Mouse (Mus musculus): Measurements from ENCODE around the gene Gramd1b. TPM values are rescaled to one million over a fixed set of nuclear protein-coding genes. Genes with fewer than 3 reads are reported as not detected.

The Gramd1b gene
- polyA plus RNA-seq, 1 experiment from 2014 or later, result 2.9 TPM

DNA sequence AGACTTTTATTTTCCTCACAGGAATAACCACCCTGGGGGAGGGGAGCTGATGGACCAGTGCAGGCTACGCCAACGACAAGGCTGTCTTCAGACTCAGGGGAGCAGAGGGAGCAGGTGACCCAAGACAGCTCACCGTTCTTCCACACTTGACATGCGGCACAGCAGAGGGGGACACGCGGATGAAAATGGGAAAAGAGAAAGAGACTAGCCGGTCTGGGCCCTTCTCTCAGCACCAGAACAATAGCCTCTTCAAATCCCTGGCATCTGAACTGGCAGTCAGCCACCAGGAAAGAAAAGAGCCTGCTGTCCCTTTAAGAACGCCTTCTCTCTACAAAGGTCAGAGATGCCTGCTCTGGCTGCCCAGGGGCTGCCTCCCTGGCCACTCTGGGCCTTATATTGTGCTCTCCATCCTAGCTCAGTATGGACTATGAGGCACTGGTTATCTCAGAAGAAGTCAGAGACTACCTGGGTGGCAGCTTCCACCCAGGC is 172.7 kb downstream of the Gramd1b start:
- H3K4me2 ChIP-seq (ENCODE audit: low read depth, low read length), result no peak overlapping the region
- H3K4me3 ChIP-seq (ENCODE audit: low read depth, low read length), result no peak overlapping the region
- no peaks in the 10 kb centered on the region for H3K36me3 ChIP-seq (replicated peaks; ENCODE audit: control insufficient read depth, insufficient read depth, low read depth, low read length)
- H3K27me3 ChIP-seq (ENCODE audit: control insufficient read depth, insufficient read depth, low read length), result no peaks in the 10 kb centered on the region
- H3K9ac ChIP-seq (replicated peaks; ENCODE audit: low read length), result no peak overlapping the region
- no peak overlapping the region for H3K27ac ChIP-seq (replicated peaks; ENCODE audit: low read depth, low read length)
- 48% methylated on average over 8 of the region's 8 CpGs for WGBS
- H3K4me1 ChIP-seq (ENCODE audit: control insufficient read depth, insufficient read depth, low read length), result no peaks in the 10 kb centered on the region
- DNase-seq (ENCODE audit: low spot score) (no peak), ATAC-seq (replicated peaks; ENCODE audit: insufficient number of reproducible peaks, low FRiP score, low TSS enrichment, low read depth) (0 out of 2 replicates have a peak, but pooled peaks have one; percentile 56)
- no peaks in the 10 kb centered on the region for H3K9me3 ChIP-seq (replicated peaks; ENCODE audit: control insufficient read depth, low read length)

DNA sequence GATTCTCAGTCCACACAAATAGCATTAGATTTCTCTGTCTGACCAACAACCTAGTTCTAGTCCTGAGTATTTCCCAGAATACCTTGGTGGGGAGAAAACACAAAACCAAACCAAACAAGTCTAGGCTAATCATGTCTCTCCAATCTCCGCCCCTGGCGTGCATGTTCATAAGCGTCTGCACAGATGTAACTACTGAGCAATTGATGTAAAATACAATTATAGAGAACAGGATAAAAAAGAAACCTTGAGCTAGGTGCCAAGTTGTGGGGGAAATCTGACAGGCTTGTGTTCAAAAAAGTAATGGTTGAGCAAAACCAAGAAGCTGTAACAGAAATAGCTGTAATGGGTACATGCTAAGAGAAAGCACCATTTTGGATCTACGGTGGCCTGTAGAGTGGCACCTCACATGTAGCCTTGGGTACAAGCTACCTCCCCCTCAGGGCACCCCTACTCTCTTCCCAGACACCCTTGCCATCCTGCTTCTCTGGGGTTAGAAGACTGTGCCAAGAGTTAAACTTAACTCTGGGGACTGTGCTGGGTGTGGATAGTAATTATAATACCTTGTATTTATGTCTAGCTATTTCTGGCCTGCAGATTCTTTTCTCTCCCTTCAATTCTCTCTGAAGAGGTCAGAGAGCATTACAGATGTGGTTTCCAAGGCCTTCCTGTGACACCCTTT is 174.3 kb downstream of the Gramd1b start:
- Histone ChIP-seq H3K27ac (replicated peaks; ENCODE audit: low read depth, low read length) (no peak overlapping the region), H3K36me3 (replicated peaks; ENCODE audit: control insufficient read depth, insufficient read depth, low read depth, low read length) (no peaks in the 10 kb centered on the region), H3K9ac (replicated peaks; ENCODE audit: low read length) (no peak overlapping the region), H3K4me3 (ENCODE audit: low read depth, low read length) (no peak overlapping the region), H3K4me1 (ENCODE audit: control insufficient read depth, insufficient read depth, low read length) (no peaks in the 10 kb centered on the region), H3K27me3 (ENCODE audit: control insufficient read depth, insufficient read depth, low read length) (no peaks in the 10 kb centered on the region), H3K4me2 (ENCODE audit: low read depth, low read length) (no peak overlapping the region), H3K9me3 (replicated peaks; ENCODE audit: control insufficient read depth, low read length) (no peaks in the 10 kb centered on the region)
- 96% methylated on average over 4 of the region's 4 CpGs for WGBS
- no peak for ATAC-seq (replicated peaks; ENCODE audit: insufficient number of reproducible peaks, low FRiP score, low TSS enrichment, low read depth)
- DNase-seq (ENCODE audit: low spot score), result no peak

DNA sequence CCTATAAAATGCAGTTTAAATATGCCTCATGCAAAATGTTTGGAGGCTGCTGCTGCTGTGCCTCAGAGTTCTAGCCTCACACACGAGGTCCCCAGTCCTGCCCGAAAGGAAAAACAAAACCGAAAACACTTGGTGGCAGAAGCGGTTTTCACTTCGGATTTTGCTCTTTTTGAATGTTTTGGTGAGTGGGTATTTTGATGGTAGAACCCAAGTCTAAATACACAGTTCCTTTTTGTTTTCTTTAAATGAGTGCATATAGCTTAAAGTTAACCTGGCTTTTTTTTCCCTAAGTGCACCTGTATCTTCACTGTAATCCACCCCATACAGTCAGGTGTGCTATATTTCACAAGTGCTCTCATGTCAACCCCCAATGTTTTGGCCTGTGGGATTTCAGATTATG is 174.8 kb downstream of the Gramd1b start:
- ATAC-seq (replicated peaks; ENCODE audit: insufficient number of reproducible peaks, low FRiP score, low TSS enrichment, low read depth) (no peak), DNase-seq (ENCODE audit: low spot score) (no peak)
- Histone ChIP-seq H3K4me3 (ENCODE audit: low read depth, low read length) (no peak overlapping the region), H3K4me2 (ENCODE audit: low read depth, low read length) (no peak overlapping the region), H3K9ac (replicated peaks; ENCODE audit: low read length) (no peak overlapping the region), H3K9me3 (replicated peaks; ENCODE audit: control insufficient read depth, low read length) (no peaks in the 10 kb centered on the region), H3K27me3 (ENCODE audit: control insufficient read depth, insufficient read depth, low read length) (no peaks in the 10 kb centered on the region), H3K36me3 (replicated peaks; ENCODE audit: control insufficient read depth, insufficient read depth, low read depth, low read length) (no peaks in the 10 kb centered on the region), H3K4me1 (ENCODE audit: control insufficient read depth, insufficient read depth, low read length) (no peaks in the 10 kb centered on the region), H3K27ac (replicated peaks; ENCODE audit: low read depth, low read length) (no peak overlapping the region)
- WGBS, result 88% methylated on average over 5 of the region's 5 CpGs

DNA sequence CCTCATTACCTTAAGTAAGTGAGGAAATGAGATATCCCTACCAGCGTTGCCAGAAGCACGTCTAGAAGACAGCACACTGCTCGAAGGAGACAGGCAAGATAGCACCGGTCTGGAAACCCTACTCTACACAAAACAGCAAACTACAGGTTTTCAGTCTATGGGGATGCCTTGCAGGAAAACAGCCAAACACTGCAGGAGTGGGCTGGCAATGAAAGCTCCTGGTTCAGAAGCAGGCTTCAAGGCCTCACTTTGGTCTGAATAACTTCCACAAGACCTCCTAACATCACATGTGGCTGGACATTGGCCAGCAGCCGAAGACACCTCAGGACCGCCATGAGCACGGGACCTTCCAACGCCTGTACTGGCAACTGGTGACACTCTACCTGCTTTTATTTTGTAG is 175.8 kb downstream of the Gramd1b start:
- Histone ChIP-seq H3K4me2 (ENCODE audit: low read depth, low read length) (no peak overlapping the region), H3K9me3 (replicated peaks; ENCODE audit: control insufficient read depth, low read length) (no peaks in the 10 kb centered on the region), H3K27ac (replicated peaks; ENCODE audit: low read depth, low read length) (no peak overlapping the region), H3K36me3 (replicated peaks; ENCODE audit: control insufficient read depth, insufficient read depth, low read depth, low read length) (no peaks in the 10 kb centered on the region), H3K4me1 (ENCODE audit: control insufficient read depth, insufficient read depth, low read length) (no peaks in the 10 kb centered on the region), H3K4me3 (ENCODE audit: low read depth, low read length) (no peak overlapping the region), H3K27me3 (ENCODE audit: control insufficient read depth, insufficient read depth, low read length) (no peaks in the 10 kb centered on the region), H3K9ac (replicated peaks; ENCODE audit: low read length) (no peak overlapping the region)
- no peak for DNase-seq (ENCODE audit: low spot score)
- no peak for ATAC-seq (replicated peaks; ENCODE audit: insufficient number of reproducible peaks, low FRiP score, low TSS enrichment, low read depth)
- 95% methylated on average over 8 of the region's 8 CpGs for WGBS

DNA sequence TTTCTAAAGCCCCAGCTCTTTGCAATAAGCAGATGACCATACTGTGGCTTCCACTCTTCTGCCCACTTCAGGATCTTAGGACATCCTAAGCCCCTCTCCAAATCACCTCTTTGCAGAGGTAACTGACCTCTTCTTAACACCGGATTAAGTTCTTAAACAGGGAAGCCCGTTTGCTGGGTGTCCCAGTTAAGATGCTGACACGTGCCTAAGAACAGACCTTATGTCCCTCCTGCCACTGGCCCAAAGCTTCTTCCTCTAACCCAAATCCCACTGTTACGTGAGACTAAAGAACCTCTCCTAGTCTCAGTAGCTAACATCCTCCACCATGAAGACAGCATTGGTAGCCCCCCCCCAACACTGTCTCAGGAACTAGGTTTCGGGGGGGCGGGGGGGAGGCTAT is 177.6 kb downstream of the Gramd1b start:
- H3K4me3 ChIP-seq (ENCODE audit: low read depth, low read length), result no peak overlapping the region
- no peak overlapping the region for H3K9ac ChIP-seq (replicated peaks; ENCODE audit: low read length)
- no peak overlapping the region for H3K4me2 ChIP-seq (ENCODE audit: low read depth, low read length)
- 76% methylated on average over 6 of the region's 6 CpGs for WGBS
- H3K4me1 ChIP-seq (ENCODE audit: control insufficient read depth, insufficient read depth, low read length), result no peaks in the 10 kb centered on the region
- ATAC-seq (replicated peaks; ENCODE audit: insufficient number of reproducible peaks, low FRiP score, low TSS enrichment, low read depth), result no peak
- no peak overlapping the region for H3K27ac ChIP-seq (replicated peaks; ENCODE audit: low read depth, low read length)
- H3K27me3 ChIP-seq (ENCODE audit: control insufficient read depth, insufficient read depth, low read length), result no peaks in the 10 kb centered on the region
- no peaks in the 10 kb centered on the region for H3K9me3 ChIP-seq (replicated peaks; ENCODE audit: control insufficient read depth, low read length)
- H3K36me3 ChIP-seq (replicated peaks; ENCODE audit: control insufficient read depth, insufficient read depth, low read depth, low read length), result no peaks in the 10 kb centered on the region
- no peak for DNase-seq (ENCODE audit: low spot score)

DNA sequence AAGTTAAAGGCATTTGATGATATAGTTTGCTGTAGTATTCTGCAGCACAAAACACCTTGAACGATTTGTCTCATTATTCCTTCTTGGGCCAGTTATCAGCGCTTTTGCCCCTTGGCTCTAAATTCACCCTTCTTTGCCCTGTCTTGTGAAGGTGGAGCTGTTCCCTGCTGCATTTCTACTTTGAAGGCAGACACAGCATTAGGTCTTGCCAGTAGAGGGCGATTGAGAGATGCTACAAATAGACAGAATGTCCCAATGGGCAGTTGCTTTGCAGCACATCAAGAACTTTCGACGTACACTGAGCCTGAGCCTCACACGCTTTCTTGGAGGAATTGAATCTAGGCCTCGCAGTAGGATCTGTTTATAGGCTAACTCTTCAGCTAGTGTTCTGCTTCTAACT is 180.5 kb downstream of the Gramd1b start:
- Histone ChIP-seq H3K27ac (replicated peaks; ENCODE audit: low read depth, low read length) (no peak overlapping the region), H3K4me3 (ENCODE audit: low read depth, low read length) (no peak overlapping the region), H3K9ac (replicated peaks; ENCODE audit: low read length) (no peak overlapping the region), H3K4me2 (ENCODE audit: low read depth, low read length) (no peak overlapping the region), H3K36me3 (replicated peaks; ENCODE audit: control insufficient read depth, insufficient read depth, low read depth, low read length) (no peaks in the 10 kb centered on the region), H3K9me3 (replicated peaks; ENCODE audit: control insufficient read depth, low read length) (no peaks in the 10 kb centered on the region), H3K27me3 (ENCODE audit: control insufficient read depth, insufficient read depth, low read length) (no peaks in the 10 kb centered on the region), H3K4me1 (ENCODE audit: control insufficient read depth, insufficient read depth, low read length) (no peaks in the 10 kb centered on the region; the same call in 1 of the 2 replicates)
- ATAC-seq (replicated peaks; ENCODE audit: insufficient number of reproducible peaks, low FRiP score, low TSS enrichment, low read depth) (no peak), DNase-seq (ENCODE audit: low spot score) (peak; percentile 68)
- 22% methylated on average over 7 of the region's 7 CpGs for WGBS

DNA sequence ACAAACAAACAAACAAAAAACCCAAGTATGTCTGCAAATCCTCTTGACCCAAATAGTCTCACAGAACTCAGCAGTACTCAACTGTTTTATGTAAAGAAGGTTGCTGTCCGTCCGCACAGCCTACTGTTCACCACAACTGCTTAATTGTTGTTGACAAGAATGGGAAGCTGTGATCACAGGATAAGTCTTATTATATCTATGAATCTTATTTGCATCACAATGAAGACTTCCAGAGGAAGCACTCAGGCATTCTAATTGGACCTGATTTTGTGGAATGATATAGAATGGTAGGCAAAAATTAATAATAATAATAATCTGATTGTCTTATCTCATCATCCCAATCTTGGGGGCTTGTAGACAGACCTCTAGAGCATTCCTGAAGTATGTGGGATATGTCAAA is 181.1 kb downstream of the Gramd1b start:
- H3K4me1 ChIP-seq (ENCODE audit: control insufficient read depth, insufficient read depth, low read length), result peaks cover 1% of the 10 kb centered on the region; the same call in 1 of the 2 replicates
- H3K27ac ChIP-seq (replicated peaks; ENCODE audit: low read depth, low read length), result no peak overlapping the region
- no peaks in the 10 kb centered on the region for H3K27me3 ChIP-seq (ENCODE audit: control insufficient read depth, insufficient read depth, low read length)
- DNase-seq (ENCODE audit: low spot score) (no peak), ATAC-seq (replicated peaks; ENCODE audit: insufficient number of reproducible peaks, low FRiP score, low TSS enrichment, low read depth) (no peak)
- H3K9me3 ChIP-seq (replicated peaks; ENCODE audit: control insufficient read depth, low read length), result no peaks in the 10 kb centered on the region
- no peak overlapping the region for H3K4me3 ChIP-seq (ENCODE audit: low read depth, low read length)
- H3K9ac ChIP-seq (replicated peaks; ENCODE audit: low read length), result no peak overlapping the region
- no peaks in the 10 kb centered on the region for H3K36me3 ChIP-seq (replicated peaks; ENCODE audit: control insufficient read depth, insufficient read depth, low read depth, low read length)
- 82% methylated on average over 2 of the region's 2 CpGs for WGBS
- H3K4me2 ChIP-seq (ENCODE audit: low read depth, low read length), result no peak overlapping the region

DNA sequence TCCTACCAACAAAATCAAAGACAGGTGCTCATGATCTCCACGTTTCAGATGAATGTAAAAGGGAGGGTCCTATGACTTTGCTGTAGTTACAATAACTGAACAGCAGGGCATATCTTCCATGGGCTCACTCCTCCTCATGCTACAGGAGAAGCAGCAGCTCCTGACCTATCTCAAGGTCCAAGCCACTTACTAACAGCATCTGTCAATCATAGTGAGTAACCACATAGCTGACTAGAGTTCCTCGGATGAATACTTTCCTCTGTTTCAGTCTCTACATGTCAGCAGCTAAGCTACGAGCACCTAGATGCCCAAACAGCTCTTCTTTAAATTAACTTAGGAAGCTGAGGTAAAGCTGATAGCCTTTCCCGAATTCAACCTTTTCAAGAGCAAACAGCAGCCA is 181.6 kb downstream of the Gramd1b start:
- Histone ChIP-seq H3K9ac (replicated peaks; ENCODE audit: low read length) (no peak overlapping the region), H3K27ac (replicated peaks; ENCODE audit: low read depth, low read length) (no peak overlapping the region), H3K27me3 (ENCODE audit: control insufficient read depth, insufficient read depth, low read length) (no peaks in the 10 kb centered on the region), H3K4me2 (ENCODE audit: low read depth, low read length) (no peak overlapping the region), H3K4me1 (ENCODE audit: control insufficient read depth, insufficient read depth, low read length) (peaks cover 2% of the 10 kb centered on the region; the same call in 1 of the 2 replicates), H3K9me3 (replicated peaks; ENCODE audit: control insufficient read depth, low read length) (no peaks in the 10 kb centered on the region), H3K36me3 (replicated peaks; ENCODE audit: control insufficient read depth, insufficient read depth, low read depth, low read length) (no peaks in the 10 kb centered on the region), H3K4me3 (ENCODE audit: low read depth, low read length) (no peak overlapping the region)
- 72% methylated on average over 4 of the region's 4 CpGs for WGBS
- ATAC-seq (replicated peaks; ENCODE audit: insufficient number of reproducible peaks, low FRiP score, low TSS enrichment, low read depth) (no peak), DNase-seq (ENCODE audit: low spot score) (no peak)

All from embryonic facial prominence, embryonic 11.5 days (tissue).